Mouse (Mus musculus): ENCODE measurements around the gene Nhsl2. TPM values are rescaled to one million over a fixed set of nuclear protein-coding genes. Genes with fewer than 3 reads are reported as not detected.
A peak's percentile ranks its signal among the peaks of the same experiment; 100 is the strongest.

Nhsl2 gene
- polyA plus RNA-seq, 1 experiment from 2014 or later = 17.2 TPM

DNA sequence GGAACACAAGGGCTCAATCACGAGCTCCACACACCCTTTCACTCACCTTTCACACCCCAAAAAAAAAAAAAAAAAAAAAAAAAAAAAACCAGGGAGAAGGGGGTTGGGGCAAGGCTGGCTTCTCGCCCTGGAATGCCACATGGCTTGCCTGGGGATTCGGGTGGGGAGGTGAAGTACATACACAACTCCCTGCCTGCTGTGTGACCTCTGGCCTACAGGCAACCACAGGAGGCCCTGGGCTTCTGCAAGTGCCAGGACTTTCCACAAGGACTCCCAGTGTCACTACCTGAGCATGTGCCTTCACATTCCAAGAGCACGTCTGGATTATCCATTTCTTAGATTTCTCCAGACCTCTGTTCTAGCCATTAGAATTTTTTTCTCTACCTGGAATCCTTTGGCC lies 40.2 kb downstream of the Nhsl2 start:
- H3K9me3 ChIP-seq (replicated peaks; ENCODE audit: control insufficient read depth, low read length) = no peaks in the 10 kb centered on the region
- no peak overlapping the region for H3K27ac ChIP-seq (ENCODE audit: low read depth, low read length)
- WGBS (ENCODE audit: insufficient replicate concordance) = 29% methylated on average over 4 of the region's 4 CpGs
- ATAC-seq (replicated peaks; ENCODE audit: insufficient number of reproducible peaks, low FRiP score, low TSS enrichment) = no peak
- peaks cover 8% of the 10 kb centered on the region; the same call in 1 of the 2 replicates for H3K27me3 ChIP-seq (ENCODE audit: control insufficient read depth, insufficient read depth, low read length)
- H3K4me2 ChIP-seq = no peak overlapping the region
- H3K36me3 ChIP-seq (ENCODE audit: control insufficient read depth, insufficient read depth, low read length) = no peaks in the 10 kb centered on the region
- H3K4me3 ChIP-seq (ENCODE audit: low read depth, low read length) = no peak overlapping the region
- H3K4me1 ChIP-seq (ENCODE audit: control insufficient read depth, insufficient read depth, low read length) = peaks cover 11% of the 10 kb centered on the region
- H3K9ac ChIP-seq (ENCODE audit: low read depth, low read length) = no peak overlapping the region

DNA sequence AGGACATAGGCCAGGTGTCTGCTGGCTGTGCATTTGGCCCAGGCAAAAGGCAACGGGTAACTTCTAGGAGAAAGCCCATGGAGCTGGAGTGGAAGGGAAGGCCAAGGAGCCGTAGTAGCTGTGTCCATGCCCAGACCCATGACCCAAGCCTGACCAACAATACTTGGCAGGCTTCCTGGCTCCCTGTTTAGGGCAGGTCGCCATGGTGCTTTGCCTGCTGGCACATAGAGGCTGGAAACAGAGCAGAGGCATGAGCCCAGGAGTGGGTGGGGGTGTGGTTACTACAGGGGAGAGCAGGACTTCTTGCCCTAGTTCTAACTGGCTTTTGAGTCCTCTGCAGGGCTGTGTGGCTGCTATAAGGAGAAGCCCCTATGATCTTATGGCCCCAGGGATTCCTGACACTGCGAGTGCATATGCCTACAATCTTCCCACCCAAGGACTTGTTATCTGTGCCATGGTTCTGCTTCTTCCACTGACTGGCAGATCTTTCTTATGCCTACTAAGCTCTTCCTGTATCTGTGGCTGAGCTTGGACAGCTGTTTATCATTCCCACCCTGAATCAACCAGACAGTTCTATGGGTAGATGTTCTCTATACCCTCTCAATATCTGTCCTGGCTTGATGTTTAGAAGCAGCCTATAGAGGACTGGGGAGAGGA lies 40.8 kb downstream of the Nhsl2 start:
- Histone ChIP-seq H3K9me3 (replicated peaks; ENCODE audit: control insufficient read depth, low read length) (no peaks in the 10 kb centered on the region), H3K4me1 (ENCODE audit: control insufficient read depth, insufficient read depth, low read length) (peaks cover 11% of the 10 kb centered on the region), H3K36me3 (ENCODE audit: control insufficient read depth, insufficient read depth, low read length) (no peaks in the 10 kb centered on the region), H3K27ac (ENCODE audit: low read depth, low read length) (no peak overlapping the region), H3K4me3 (ENCODE audit: low read depth, low read length) (no peak overlapping the region), H3K9ac (ENCODE audit: low read depth, low read length) (no peak overlapping the region), H3K27me3 (ENCODE audit: control insufficient read depth, insufficient read depth, low read length) (peaks cover 8% of the 10 kb centered on the region), H3K4me2 (no peak overlapping the region)
- no peak for ATAC-seq (replicated peaks; ENCODE audit: insufficient number of reproducible peaks, low FRiP score, low TSS enrichment)
- WGBS (ENCODE audit: insufficient replicate concordance) = 70% methylated on average over 4 of the region's 4 CpGs

DNA sequence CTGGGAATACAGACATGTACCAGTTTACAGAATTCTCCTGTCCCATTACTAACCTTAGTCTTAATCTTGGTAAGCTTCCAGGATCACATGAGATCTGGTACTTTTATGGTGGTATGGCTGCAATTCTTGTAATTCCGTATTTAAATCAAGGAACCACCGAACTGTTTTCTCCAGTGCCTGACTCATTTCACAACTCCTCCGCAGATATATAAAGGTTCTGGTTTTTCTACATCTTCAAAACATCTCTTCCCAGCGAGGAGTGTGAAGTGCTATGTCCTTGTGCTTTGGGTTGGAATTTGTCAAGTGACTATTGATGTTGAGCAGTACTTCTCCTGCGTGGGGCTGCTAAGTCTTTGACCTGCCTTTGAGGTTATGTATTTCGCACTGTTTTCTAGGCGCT lies 44.6 kb downstream of the Nhsl2 start:
- peaks cover 4% of the 10 kb centered on the region for H3K27me3 ChIP-seq (ENCODE audit: control insufficient read depth, insufficient read depth, low read length)
- H3K27ac ChIP-seq (ENCODE audit: low read depth, low read length) = no peak overlapping the region
- ATAC-seq (replicated peaks; ENCODE audit: insufficient number of reproducible peaks, low FRiP score, low TSS enrichment) = no peak
- no peaks in the 10 kb centered on the region for H3K9me3 ChIP-seq (replicated peaks; ENCODE audit: control insufficient read depth, low read length)
- H3K4me2 ChIP-seq = no peak overlapping the region
- H3K4me3 ChIP-seq (ENCODE audit: low read depth, low read length) = no peak overlapping the region
- no peak overlapping the region for H3K9ac ChIP-seq (ENCODE audit: low read depth, low read length)
- H3K36me3 ChIP-seq (ENCODE audit: control insufficient read depth, insufficient read depth, low read length) = no peaks in the 10 kb centered on the region
- peaks cover 4% of the 10 kb centered on the region; the same call in 1 of the 2 replicates for H3K4me1 ChIP-seq (ENCODE audit: control insufficient read depth, insufficient read depth, low read length)
- WGBS (ENCODE audit: insufficient replicate concordance) = 59% methylated on average over 7 of the region's 7 CpGs

DNA sequence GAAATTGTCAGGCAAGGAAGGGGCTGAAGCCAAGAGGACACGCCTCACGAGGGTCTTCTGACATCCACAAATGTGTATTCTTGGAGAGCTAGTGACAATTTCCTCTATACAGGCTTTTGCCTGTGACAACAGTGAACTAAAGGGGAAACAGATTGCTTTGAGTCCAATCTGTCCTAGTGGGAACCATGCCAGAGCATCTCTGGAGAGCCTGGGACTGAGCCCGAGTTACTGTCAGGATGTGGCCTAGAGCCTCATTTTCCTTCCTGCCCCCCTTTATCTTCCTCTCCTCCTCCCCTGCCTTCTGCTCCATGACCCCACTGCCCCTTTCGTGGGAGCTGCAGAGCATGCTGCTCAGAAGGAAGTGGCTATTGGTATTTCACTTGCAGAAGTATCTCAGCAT lies 49.2 kb downstream of the Nhsl2 start:
- no peaks in the 10 kb centered on the region for H3K4me1 ChIP-seq (ENCODE audit: control insufficient read depth, insufficient read depth, low read length)
- 56% methylated on average over 4 of the region's 4 CpGs for WGBS (ENCODE audit: insufficient replicate concordance)
- ATAC-seq (replicated peaks; ENCODE audit: insufficient number of reproducible peaks, low FRiP score, low TSS enrichment) = no peak
- peaks cover 2% of the 10 kb centered on the region; the same call in 1 of the 2 replicates for H3K27me3 ChIP-seq (ENCODE audit: control insufficient read depth, insufficient read depth, low read length)
- H3K4me3 ChIP-seq (ENCODE audit: low read depth, low read length) = no peak overlapping the region
- H3K27ac ChIP-seq (ENCODE audit: low read depth, low read length) = no peak overlapping the region
- H3K4me2 ChIP-seq = no peak overlapping the region
- no peaks in the 10 kb centered on the region for H3K9me3 ChIP-seq (replicated peaks; ENCODE audit: control insufficient read depth, low read length)
- H3K36me3 ChIP-seq (ENCODE audit: control insufficient read depth, insufficient read depth, low read length) = no peaks in the 10 kb centered on the region
- no peak overlapping the region for H3K9ac ChIP-seq (ENCODE audit: low read depth, low read length)

DNA sequence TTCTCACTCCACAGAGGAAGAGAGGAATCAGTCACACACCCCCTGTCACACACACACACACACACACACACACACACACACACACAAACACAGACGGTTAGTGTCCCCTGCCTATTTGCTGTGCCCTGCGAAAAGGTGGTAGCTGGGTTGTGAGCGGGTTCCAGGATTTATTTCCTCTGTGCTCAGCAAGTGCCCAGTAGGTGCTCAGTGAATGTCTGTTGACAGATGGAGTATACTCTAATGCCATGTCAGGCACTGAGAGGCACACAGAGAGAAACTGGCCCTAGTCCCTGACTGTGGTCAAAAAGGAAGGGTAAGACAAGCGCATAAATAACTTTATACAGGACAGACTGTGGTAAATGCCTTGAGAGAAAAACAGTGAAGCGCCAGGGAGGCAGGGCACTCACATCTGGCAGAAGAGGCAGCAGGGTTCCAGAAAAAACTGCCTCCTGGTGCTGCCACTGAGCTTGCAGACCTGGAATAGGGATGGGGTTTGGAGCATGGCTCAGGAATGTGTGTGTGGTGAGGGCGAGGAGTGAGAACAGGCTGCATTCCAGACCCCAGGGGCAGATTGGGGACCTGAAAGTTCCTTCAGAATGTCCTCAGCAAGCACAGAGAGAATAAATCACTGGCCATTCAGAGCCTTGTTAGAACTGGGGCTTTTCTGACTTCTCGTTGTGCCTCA lies 52.8 kb downstream of the Nhsl2 start:
- 46% methylated on average over 7 of the region's 7 CpGs for WGBS (ENCODE audit: insufficient replicate concordance)
- Histone ChIP-seq H3K4me2 (no peak overlapping the region), H3K4me3 (ENCODE audit: low read depth, low read length) (no peak overlapping the region), H3K36me3 (ENCODE audit: control insufficient read depth, insufficient read depth, low read length) (no peaks in the 10 kb centered on the region), H3K9me3 (replicated peaks; ENCODE audit: control insufficient read depth, low read length) (no peaks in the 10 kb centered on the region), H3K27me3 (ENCODE audit: control insufficient read depth, insufficient read depth, low read length) (peaks cover 2% of the 10 kb centered on the region; the same call in 1 of the 2 replicates), H3K4me1 (ENCODE audit: control insufficient read depth, insufficient read depth, low read length) (no peaks in the 10 kb centered on the region), H3K27ac (ENCODE audit: low read depth, low read length) (peak overlapping the region; percentile 54), H3K9ac (ENCODE audit: low read depth, low read length) (no peak overlapping the region)
- no peak for ATAC-seq (replicated peaks; ENCODE audit: insufficient number of reproducible peaks, low FRiP score, low TSS enrichment)

DNA sequence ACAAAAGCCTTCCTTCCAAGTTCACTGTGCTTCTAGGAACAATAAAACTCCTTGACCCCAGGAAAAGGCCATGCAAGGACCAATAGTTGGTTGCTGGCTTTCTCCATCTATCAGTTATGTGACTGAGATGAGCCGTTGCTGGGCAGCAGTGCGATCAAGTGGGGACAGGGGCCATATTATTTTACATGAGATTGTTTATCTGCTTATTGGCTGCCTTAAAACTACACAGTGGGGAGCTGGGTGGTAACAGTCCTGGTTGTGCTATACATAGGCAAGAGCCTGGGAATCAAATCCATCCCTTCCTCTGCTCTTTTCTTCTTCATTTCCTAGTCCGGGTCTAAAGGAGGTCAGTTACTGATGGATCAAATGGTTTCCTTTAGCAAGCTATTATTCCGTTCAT lies 53.4 kb downstream of the Nhsl2 start:
- Histone ChIP-seq H3K36me3 (ENCODE audit: control insufficient read depth, insufficient read depth, low read length) (no peaks in the 10 kb centered on the region), H3K9me3 (replicated peaks; ENCODE audit: control insufficient read depth, low read length) (no peaks in the 10 kb centered on the region), H3K4me2 (no peak overlapping the region), H3K27ac (ENCODE audit: low read depth, low read length) (peak overlapping the region; percentile 54; the same call in 1 of the 2 replicates), H3K4me3 (ENCODE audit: low read depth, low read length) (no peak overlapping the region), H3K27me3 (ENCODE audit: control insufficient read depth, insufficient read depth, low read length) (peaks cover 2% of the 10 kb centered on the region; the same call in 1 of the 2 replicates), H3K9ac (ENCODE audit: low read depth, low read length) (no peak overlapping the region), H3K4me1 (ENCODE audit: control insufficient read depth, insufficient read depth, low read length) (no peaks in the 10 kb centered on the region)
- WGBS (ENCODE audit: insufficient replicate concordance) = 71% methylated on average over 4 of the region's 4 CpGs
- no peak for ATAC-seq (replicated peaks; ENCODE audit: insufficient number of reproducible peaks, low FRiP score, low TSS enrichment)

DNA sequence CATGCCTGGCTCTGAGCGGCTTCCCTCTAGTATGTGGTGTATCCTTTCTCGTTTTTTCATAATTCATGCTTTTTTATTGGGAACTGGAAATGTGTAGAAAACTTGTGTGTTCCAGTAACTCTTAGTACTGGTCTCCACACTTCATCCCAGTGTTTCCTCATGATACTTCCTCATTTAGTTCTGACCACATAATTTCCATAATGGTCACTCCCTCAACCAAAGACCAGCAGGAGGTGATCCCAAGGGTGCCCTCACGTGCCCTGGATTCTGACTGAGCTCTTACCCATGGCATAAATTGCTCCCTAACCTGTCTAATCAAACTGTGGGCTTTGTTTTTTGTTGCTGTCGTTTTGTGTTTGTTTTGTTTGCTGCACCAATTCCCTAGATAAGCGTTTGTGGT lies 58.1 kb downstream of the Nhsl2 start:
- Histone ChIP-seq H3K4me1 (ENCODE audit: control insufficient read depth, insufficient read depth, low read length) (no peaks in the 10 kb centered on the region), H3K9ac (ENCODE audit: low read depth, low read length) (no peak overlapping the region), H3K4me2 (no peak overlapping the region), H3K36me3 (ENCODE audit: control insufficient read depth, insufficient read depth, low read length) (no peaks in the 10 kb centered on the region), H3K27me3 (ENCODE audit: control insufficient read depth, insufficient read depth, low read length) (no peaks in the 10 kb centered on the region; the same call in 1 of the 2 replicates), H3K4me3 (ENCODE audit: low read depth, low read length) (no peak overlapping the region), H3K27ac (ENCODE audit: low read depth, low read length) (no peak overlapping the region), H3K9me3 (replicated peaks; ENCODE audit: control insufficient read depth, low read length) (no peaks in the 10 kb centered on the region)
- no peak for ATAC-seq (replicated peaks; ENCODE audit: insufficient number of reproducible peaks, low FRiP score, low TSS enrichment)
- 48% methylated on average over 5 of the region's 5 CpGs for WGBS (ENCODE audit: insufficient replicate concordance)

DNA sequence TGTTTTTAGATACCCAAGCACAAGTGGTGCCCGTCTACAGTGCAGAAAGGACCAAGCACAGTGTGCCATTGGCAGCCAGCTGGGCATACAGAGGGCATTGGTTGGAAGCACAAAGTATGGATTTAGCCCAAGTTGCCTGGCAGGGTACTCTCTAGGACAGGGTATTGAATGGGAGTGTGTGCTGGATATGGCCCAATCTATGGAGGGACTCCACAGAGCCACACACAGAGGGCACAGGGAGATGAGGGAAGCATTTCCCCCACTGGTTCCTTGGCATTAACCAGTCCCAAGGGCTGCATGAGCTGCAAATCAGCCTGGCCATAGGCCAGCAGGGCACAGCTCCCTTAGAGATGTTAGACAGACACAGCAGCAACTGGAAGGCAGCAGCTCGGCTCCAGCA lies 79.9 kb downstream of the Nhsl2 start:
- H3K36me3 ChIP-seq (ENCODE audit: control insufficient read depth, insufficient read depth, low read length) = no peaks in the 10 kb centered on the region
- H3K4me3 ChIP-seq (ENCODE audit: low read depth, low read length) = no peak overlapping the region
- H3K4me2 ChIP-seq = no peak overlapping the region
- no peak overlapping the region for H3K9ac ChIP-seq (ENCODE audit: low read depth, low read length)
- 70% methylated on average over 2 of the region's 2 CpGs for WGBS (ENCODE audit: insufficient replicate concordance)
- H3K4me1 ChIP-seq (ENCODE audit: control insufficient read depth, insufficient read depth, low read length) = no peaks in the 10 kb centered on the region
- H3K27me3 ChIP-seq (ENCODE audit: control insufficient read depth, insufficient read depth, low read length) = peaks cover 5% of the 10 kb centered on the region
- no peaks in the 10 kb centered on the region for H3K9me3 ChIP-seq (replicated peaks; ENCODE audit: control insufficient read depth, low read length)
- no peak overlapping the region for H3K27ac ChIP-seq (ENCODE audit: low read depth, low read length)
- no peak for ATAC-seq (replicated peaks; ENCODE audit: insufficient number of reproducible peaks, low FRiP score, low TSS enrichment)

DNA sequence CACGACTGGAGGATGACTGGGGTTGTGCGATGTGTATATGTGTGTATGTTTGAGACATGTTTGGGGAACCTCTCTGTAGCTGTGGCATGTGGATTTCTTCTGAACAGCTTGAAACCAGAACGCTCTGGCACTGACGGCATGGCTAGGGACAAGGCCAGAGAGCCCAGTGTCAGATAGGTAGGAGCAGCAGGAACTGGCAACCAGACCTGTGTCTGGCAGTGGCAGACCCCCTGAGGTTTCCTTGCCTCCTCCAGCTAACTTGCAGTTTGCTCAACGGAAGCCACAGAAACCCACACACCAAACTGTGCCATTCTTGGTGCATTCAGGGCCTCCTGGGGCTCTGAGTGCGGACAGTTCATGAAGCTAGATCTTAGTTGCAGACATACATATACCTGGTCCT lies 81.1 kb downstream of the Nhsl2 start:
- Histone ChIP-seq H3K36me3 (ENCODE audit: control insufficient read depth, insufficient read depth, low read length) (no peaks in the 10 kb centered on the region), H3K4me1 (ENCODE audit: control insufficient read depth, insufficient read depth, low read length) (no peaks in the 10 kb centered on the region; the same call in 1 of the 2 replicates), H3K9ac (ENCODE audit: low read depth, low read length) (no peak overlapping the region), H3K27me3 (ENCODE audit: control insufficient read depth, insufficient read depth, low read length) (peaks cover 5% of the 10 kb centered on the region), H3K9me3 (replicated peaks; ENCODE audit: control insufficient read depth, low read length) (no peaks in the 10 kb centered on the region), H3K4me3 (ENCODE audit: low read depth, low read length) (no peak overlapping the region), H3K27ac (ENCODE audit: low read depth, low read length) (no peak overlapping the region), H3K4me2 (no peak overlapping the region)
- WGBS (ENCODE audit: insufficient replicate concordance) = 86% methylated on average over 6 of the region's 6 CpGs
- no peak for ATAC-seq (replicated peaks; ENCODE audit: insufficient number of reproducible peaks, low FRiP score, low TSS enrichment)

All from heart, embryonic 11.5 days (tissue).